ENCODE assay signal across 28 mouse cellular contexts in genomic region chr12:76272610-76273524, GRCm38 (mm10). TPM values are rescaled to one million over a fixed set of nuclear protein-coding genes. Genes with fewer than 3 reads are reported as not detected.
DNase-seq lines count a peak whose midpoint lies in the region; ATAC-seq and TF ChIP-seq lines count a peak whose summit lies in the region.
"Had no signal": no experiment of that assay in that cellular context is flagged by ENCODE, and none has a peak within 500 bp of the region (broad histone marks: within the 10 kb centered on the region; RNA-seq: fewer than 3 reads in every experiment).

No protein-coding gene starts in this region.

- H3K4me3 ChIP-seq in kidney, adult 2 months (ENCODE audit: insufficient read depth, low read depth, low read length): no peak overlapping the region
- no peak overlapping the region for H3K4me3 ChIP-seq in kidney, embryonic 14.5 days (ENCODE audit: low read length)
- H3K4me3 ChIP-seq in liver, embryonic 11.5 days (ENCODE audit: low read depth, low read length): no peak overlapping the region
- H3K4me3 ChIP-seq: embryonic facial prominence, embryonic 12.5 days; erythroblast, embryonic 14.5 days; forebrain, embryonic 13.5 days; heart, embryonic 12.5 days; hindbrain, embryonic 13.5 days; left cerebral cortex, adult 2 months; limb, embryonic 10.5 days; midbrain, embryonic 12.5 days; neural tube, embryonic 12.5 days had no signal

- no peaks in the 10 kb centered on the region; the same call in 1 of the 2 replicates for H3K4me1 ChIP-seq in kidney, adult 2 months (ENCODE audit: control insufficient read depth, insufficient read depth, low read length)
- H3K4me1 ChIP-seq in kidney, embryonic 14.5 days (ENCODE audit: control insufficient read depth, insufficient read depth, low read length): no peaks in the 10 kb centered on the region
- peaks cover 7% of the 10 kb centered on the region for H3K4me1 ChIP-seq in liver, embryonic 11.5 days (replicated peaks; ENCODE audit: control insufficient read depth, insufficient read depth, low read length)
- H3K4me1 ChIP-seq: embryonic facial prominence, embryonic 12.5 days; hindbrain, embryonic 13.5 days; limb, embryonic 10.5 days; midbrain, embryonic 12.5 days; neural tube, embryonic 12.5 days had no signal

- TF ChIP-seq POLR2A in kidney, adult 2 months (IDR thresholded peaks at IDR 0.05; ENCODE audit: low read depth, low read length): no peak

- H3K9me3 ChIP-seq in kidney, embryonic 14.5 days (ENCODE audit: control insufficient read depth, low read length): no peaks in the 10 kb centered on the region
- H3K9me3 ChIP-seq in liver, embryonic 11.5 days (ENCODE audit: control insufficient read depth, low read length): no peaks in the 10 kb centered on the region
- H3K9me3 ChIP-seq: embryonic facial prominence, embryonic 12.5 days; forebrain, embryonic 13.5 days; heart, embryonic 12.5 days; hindbrain, embryonic 13.5 days; limb, embryonic 10.5 days; midbrain, embryonic 12.5 days; neural tube, embryonic 12.5 days had no signal

- H3K27me3 ChIP-seq in kidney, adult 2 months (replicated peaks; ENCODE audit: control insufficient read depth, insufficient read depth, low read length): no peaks in the 10 kb centered on the region
- no peaks in the 10 kb centered on the region for H3K27me3 ChIP-seq in kidney, embryonic 14.5 days (ENCODE audit: control insufficient read depth, insufficient read depth, low read length)
- no peaks in the 10 kb centered on the region for H3K27me3 ChIP-seq in liver, embryonic 11.5 days (replicated peaks; ENCODE audit: control insufficient read depth, insufficient read depth, low read length)
- H3K27me3 ChIP-seq: embryonic facial prominence, embryonic 12.5 days; forebrain, embryonic 13.5 days; heart, embryonic 12.5 days; hindbrain, embryonic 13.5 days; midbrain, embryonic 12.5 days; neural tube, embryonic 12.5 days; Patski had no signal

- no peak for ATAC-seq in kidney, embryonic 14.5 days (ENCODE audit: low FRiP score, low TSS enrichment)
- peak; percentile 53; the same call in 1 of the 2 replicates for ATAC-seq in liver, embryonic 11.5 days (replicated peaks; ENCODE audit: low FRiP score)
- peak; percentile 84 for ATAC-seq in megakaryocyte, adult 5-6 weeks (ENCODE audit: poor library complexity, severe bottlenecking)
- ATAC-seq: forebrain, embryonic 13.5 days; inflammation-experienced regulatory T-cells, adult 6 months; Patski had no signal

- no peak overlapping the region for H3K9ac ChIP-seq in kidney, embryonic 14.5 days (ENCODE audit: low read depth, low read length)
- H3K9ac ChIP-seq in liver, embryonic 11.5 days (ENCODE audit: low read depth, low read length): no peak overlapping the region
- H3K9ac ChIP-seq: embryonic facial prominence, embryonic 12.5 days; forebrain, embryonic 13.5 days; heart, embryonic 12.5 days; hindbrain, embryonic 13.5 days; midbrain, embryonic 12.5 days; neural tube, embryonic 12.5 days had no signal

- H3K4me2 ChIP-seq in kidney, embryonic 14.5 days (replicated peaks; ENCODE audit: low read depth, low read length): no peak overlapping the region
- H3K4me2 ChIP-seq in liver, embryonic 11.5 days: no peak overlapping the region
- H3K4me2 ChIP-seq: embryonic facial prominence, embryonic 12.5 days; forebrain, embryonic 13.5 days; heart, embryonic 12.5 days; hindbrain, embryonic 13.5 days; midbrain, embryonic 12.5 days; neural tube, embryonic 12.5 days had no signal

- H3K36me3 ChIP-seq in kidney, adult 2 months (ENCODE audit: control insufficient read depth, insufficient read depth, low read length): peaks cover 1% of the 10 kb centered on the region; the same call in 1 of the 2 replicates
- H3K36me3 ChIP-seq in kidney, embryonic 14.5 days (ENCODE audit: control insufficient read depth, insufficient read depth, low read length): peaks cover 10% of the 10 kb centered on the region; the same call in 1 of the 2 replicates
- H3K36me3 ChIP-seq in liver, embryonic 11.5 days (ENCODE audit: control insufficient read depth, insufficient read depth, low read length): peaks cover 16% of the 10 kb centered on the region

- intact Hi-C loops in left cerebral cortex, postnatal 36 days (cut with DNase I): no loop called here

- peak; percentile 17 for DNase-seq in kidney, adult 2 months
- peak; percentile 39 for DNase-seq in brain, adult 2 months (ENCODE audit: low read depth, low spot score)
- DNase-seq in liver, embryonic 11.5 days (ENCODE audit: low spot score): no peak
- DNase-seq in neural tube, embryonic 10.5 days (ENCODE audit: extremely low spot score, low spot score): no peak
- DNase-seq in left cerebral cortex, postnatal 36 days (ENCODE audit: low spot score in 2 of 2): no peak
- DNase-seq: cerebellum, adult 9-11 months; heart, adult 11 months; heart, postnatal 14 days; layer of hippocampus, adult 9-11 months; lung, adult 2 months; lung, postnatal 4 days; thymus, postnatal 14 days had no signal

- WGBS in kidney, adult 2 months: 69% methylated on average over 10 of the region's 10 CpGs
- 87% methylated on average over 10 of the region's 10 CpGs for WGBS in kidney, embryonic 14.5 days
- 85% methylated on average over 10 of the region's 10 CpGs for WGBS in liver, embryonic 11.5 days

- no peak for TF ChIP-seq CTCF in kidney, adult 2 months (conservative IDR thresholded peaks at IDR 0.05; ENCODE audit: insufficient read depth, insufficient read length, low read depth, low read length)

- no peak overlapping the region for H3K27ac ChIP-seq in kidney, adult 2 months (ENCODE audit: insufficient read depth, low read depth, low read length)
- H3K27ac ChIP-seq in kidney, embryonic 14.5 days (ENCODE audit: low read depth, low read length): no peak overlapping the region
- no peak overlapping the region; the same call in 1 of the 2 replicates for H3K27ac ChIP-seq in liver, embryonic 11.5 days (ENCODE audit: low read depth, low read length)
- H3K27ac ChIP-seq: embryonic facial prominence, embryonic 12.5 days; forebrain, embryonic 13.5 days; hindbrain, embryonic 13.5 days; left cerebral cortex, adult 2 months; limb, embryonic 10.5 days; midbrain, embryonic 12.5 days; neural tube, embryonic 12.5 days had no signal

RNA-seq across cellular contexts. Expression of gene Mthfd1, which starts 17.8 kb away (rescaled TPM):
- polyA plus RNA-seq in kidney, adult 2 months (2012; rRNA removed): 128 and 132 TPM in 2 replicates
- polyA plus RNA-seq in kidney, embryonic 14.5 days (2014; fragmentation: Nextera tagmentation; extraction: Ambion mirVana): 58.1 and 102 TPM in 2 replicates
- 178 and 218 TPM in 2 replicates for polyA plus RNA-seq in liver, embryonic 11.5 days (2014; fragmentation: Nextera tagmentation; extraction: Ambion mirVana)
- 18.4 and 22.9 TPM in 2 replicates for total RNA-seq in megakaryocyte, adult 5-6 weeks (2015)
- 32.6 and 33.4 TPM in 2 replicates for total RNA-seq in megakaryocyte, adult 5-6 weeks (2017)
- 10 to 100 TPM; 35.0 to 36.9 TPM for total RNA-seq in left cerebral cortex, postnatal 36 days (2021)

RNA-seq across cellular contexts. Expression of gene Tex21, which starts 26.3 kb away (rescaled TPM):
- polyA plus RNA-seq in kidney, adult 2 months (2012; rRNA removed): 0.11 TPM in 1 of 2 replicates, not detected in the other
- polyA plus RNA-seq in kidney, embryonic 14.5 days (2014; fragmentation: Nextera tagmentation; extraction: Ambion mirVana): not detected in 2 replicates
- polyA plus RNA-seq in liver, embryonic 11.5 days (2014; fragmentation: Nextera tagmentation; extraction: Ambion mirVana): 0.10 TPM in 1 of 2 replicates, not detected in the other
- total RNA-seq in megakaryocyte, adult 5-6 weeks (2015): not detected in 2 replicates
- total RNA-seq in megakaryocyte, adult 5-6 weeks (2017): not detected in 2 replicates
- total RNA-seq in left cerebral cortex, postnatal 36 days (2021): not detected
- total RNA-seq: gastrocnemius, adult 8-10 months; heart, postnatal 14 days; left cerebral cortex, adult 2 months had no signal
- polyA plus RNA-seq: cortical plate, adult 2 months; embryonic facial prominence, embryonic 12.5 days; erythroblast, embryonic 14.5 days; forebrain, embryonic 13.5 days; frontal cortex, adult 2 months; inflammation-experienced regulatory T-cells, adult 6 months; limb, embryonic 10.5 days; lung, adult 2 months; midbrain, embryonic 12.5 days; neural tube, embryonic 12.5 days; Patski had no signal

RNA-seq across cellular contexts. Expression of gene Akap5, which starts 51.8 kb away (rescaled TPM):
- polyA plus RNA-seq in kidney, adult 2 months (2012; rRNA removed): 0.19 and 0.27 TPM in 2 replicates
- polyA plus RNA-seq in kidney, embryonic 14.5 days (2014; fragmentation: Nextera tagmentation; extraction: Ambion mirVana): 0.96 and 1.7 TPM in 2 replicates
- polyA plus RNA-seq in liver, embryonic 11.5 days (2014; fragmentation: Nextera tagmentation; extraction: Ambion mirVana): 2.4 and 2.8 TPM in 2 replicates
- total RNA-seq in megakaryocyte, adult 5-6 weeks (2015): not detected in 2 replicates
- total RNA-seq in megakaryocyte, adult 5-6 weeks (2017): 0.08 and 0.15 TPM in 2 replicates
- total RNA-seq in left cerebral cortex, postnatal 36 days (2021): 10 to 100 TPM; 81.3 to 94.9 TPM

Comparison
In these comparisons a context has a peak if more than half of its experiments do, and no peak if none do; other contexts are left out.
1. DNase-seq: peak in kidney, adult 2 months (single experiment) and brain, adult 2 months (single experiment); none in liver, embryonic 11.5 days (single experiment), neural tube, embryonic 10.5 days (single experiment) and left cerebral cortex, postnatal 36 days (0 of 2).